Mouse (Mus musculus) spleen, adult 2 months (tissue): ENCODE measurements around the gene Samd4b.

ENCODE experiments used
- CTCF ChIP-seq: fragments of 200-500 bp; IDR thresholded peaks from 2 replicates; pipeline ENCODE4 v1.5.1; 2011; ENCODE audit warnings: mild to moderate bottlenecking, inconsistent platforms; ENCODE audit not compliant: insufficient read depth, insufficient read length, insufficient replicate concordance; ENCODE audit errors: extremely low read depth
- POLR2A ChIP-seq: fragments of 200-500 bp; IDR thresholded peaks from 2 replicates; pipeline ENCODE4 v1.6.1; 2011; ENCODE audit warnings: low read depth, low read length, inconsistent platforms

DNA sequence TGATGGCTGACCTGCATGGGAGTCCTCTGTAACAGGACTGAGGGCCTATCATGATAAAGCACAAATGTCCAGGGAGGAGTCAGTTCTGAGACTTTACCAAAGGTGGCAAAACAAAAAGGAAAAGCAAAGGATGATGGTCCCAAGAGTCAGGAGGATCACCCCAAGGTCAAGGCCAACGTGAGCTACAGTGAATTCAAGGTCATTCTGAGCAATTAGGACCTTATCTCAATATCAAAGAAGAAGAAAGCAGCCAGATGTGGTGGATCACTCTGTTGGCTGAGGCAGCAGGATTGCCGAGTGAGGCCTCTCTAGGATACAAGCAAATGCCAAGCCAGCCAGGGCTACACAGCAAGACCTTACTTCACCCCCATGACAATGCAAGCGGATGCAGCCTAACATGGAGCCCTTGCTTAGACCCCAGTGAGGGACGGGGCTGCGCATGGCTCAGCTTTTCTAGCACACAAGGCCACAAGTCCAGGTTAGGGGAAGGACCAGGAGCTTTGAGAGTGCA, 19.3 kb downstream of the Samd4b start:
- no peak for TF ChIP-seq POLR2A
- TF ChIP-seq CTCF, result no peak
